Mouse (Mus musculus): ENCODE data around the gene Gm17727. TPM values are rescaled to one million over a fixed set of nuclear protein-coding genes. Genes with fewer than 3 reads are reported as not detected.

Gm17727 gene
- not detected in 2 replicates for polyA plus RNA-seq (2015; fragmentation: Nextera tagmentation; extraction: Ambion mirVana)

GRCm38 (mm10) chr9:35778009-35778408, at the start of gene Gm17727:
Gm17727 (minus strand) TSS chr9:35778109.

DNA sequence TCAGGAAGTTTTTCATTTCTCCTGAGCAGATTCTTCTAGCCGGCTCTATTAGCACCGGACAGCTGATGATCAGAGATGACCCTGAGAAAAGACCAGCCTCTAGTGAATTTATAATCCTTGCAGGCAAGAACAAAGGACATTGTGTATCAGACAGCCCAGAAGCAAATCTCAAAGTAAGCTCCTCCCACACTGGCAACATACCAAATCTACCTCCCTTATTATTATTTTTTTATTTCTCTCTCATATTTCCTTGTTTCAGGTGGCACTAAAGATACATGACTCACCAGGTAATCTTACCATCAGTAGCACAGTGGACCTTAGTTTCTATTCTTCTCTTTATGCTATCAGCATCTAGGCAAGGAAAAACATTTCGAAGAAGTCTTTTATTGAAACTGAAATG, 12.1 kb upstream of the Gm17727 start, which contains the start of the genes Gm27235 and D730048I06Rik:
Gene Gm27235, minus strand, starts transcription at position 101 of the 400 bp plus-strand sequence.
Gene D730048I06Rik, minus strand, starts transcription at position 112 of the 400 bp plus-strand sequence.

GRCm38 (mm10) chr9:35740749-35741148, 37.2 kb downstream of the Gm17727 start, which contains the start of gene Gm17677:
Gm17677 (plus strand) TSS chr9:35741049.

Other genes starting within 250 kb of the Gm17727 start
- gene Ddx25, start 219.6 kb downstream of the Gm17727 start, polyA plus RNA-seq (2015; fragmentation: Nextera tagmentation; extraction: Ambion mirVana) = 1.8 and 3.6 TPM in 2 replicates
- gene Pus3, start 219.5 kb downstream of the Gm17727 start, polyA plus RNA-seq (2015; fragmentation: Nextera tagmentation; extraction: Ambion mirVana) = 10.7 and 11.9 TPM in 2 replicates
- gene Pate2, start 207.8 kb downstream of the Gm17727 start, polyA plus RNA-seq (2015; fragmentation: Nextera tagmentation; extraction: Ambion mirVana) = 0.15 and 0.27 TPM in 2 replicates
- 7.3 and 8.3 TPM in 2 replicates for gene Hyls1, start 207.7 kb downstream of the Gm17727 start, polyA plus RNA-seq (2015; fragmentation: Nextera tagmentation; extraction: Ambion mirVana)
- gene Pate4, start 166.2 kb downstream of the Gm17727 start, polyA plus RNA-seq (2015; fragmentation: Nextera tagmentation; extraction: Ambion mirVana) = not detected in 2 replicates
- gene Pate3, start 129.9 kb downstream of the Gm17727 start, polyA plus RNA-seq (2015; fragmentation: Nextera tagmentation; extraction: Ambion mirVana) = not detected in 2 replicates
- gene Pate1, start 90.7 kb downstream of the Gm17727 start, polyA plus RNA-seq (2015; fragmentation: Nextera tagmentation; extraction: Ambion mirVana) = not detected in 2 replicates
- not detected in 2 replicates for gene Gm17677, start 37.1 kb downstream of the Gm17727 start, polyA plus RNA-seq (2015; fragmentation: Nextera tagmentation; extraction: Ambion mirVana)
- not detected in 2 replicates for gene Gm27235, start 12.0 kb upstream of the Gm17727 start, polyA plus RNA-seq (2015; fragmentation: Nextera tagmentation; extraction: Ambion mirVana)
- gene D730048I06Rik, start 12.0 kb upstream of the Gm17727 start, polyA plus RNA-seq (2015; fragmentation: Nextera tagmentation; extraction: Ambion mirVana) = not detected in 2 replicates
- not detected in 2 replicates for gene 9230110F15Rik, start 66.0 kb upstream of the Gm17727 start, polyA plus RNA-seq (2015; fragmentation: Nextera tagmentation; extraction: Ambion mirVana)
- not detected in 2 replicates for gene 9230113P08Rik, start 130.3 kb upstream of the Gm17727 start, polyA plus RNA-seq (2015; fragmentation: Nextera tagmentation; extraction: Ambion mirVana)